Mouse (Mus musculus) 3T3-L1 (cell line): ENCODE measurements at regions not wholly inside any gene's neighbourhood (a gene's known extent, or its start where the extent isn't known, plus 50 kb on each side); places are given as distances from the start of the nearest gene placed in this dataset.
"Not testable (repeated sequence)": the region's sequence is repeated elsewhere in the genome, so short reads cannot be mapped to it uniquely, and the experiment has no call there.

ENCODE experiments used
- DNase-seq: peaks from one replicate; pipeline ENCODE4 v3.0.0-alpha.2; 2015; ENCODE audit warnings: low read depth, low spot score

GRCm38 (mm10) chr4:6600766-6601367 is 1638.0 kb downstream of the Car8 start:
- DNase-seq: no peak

- no peak for DNase-seq
Measured at GRCm38 (mm10) chr4:6596321-6596720, 1642.5 kb downstream of the Car8 start.

GRCm38 (mm10) chr4:6592890-6593289 is 1646.0 kb downstream of the Car8 start:
- not testable (repeated sequence) for DNase-seq

DNA sequence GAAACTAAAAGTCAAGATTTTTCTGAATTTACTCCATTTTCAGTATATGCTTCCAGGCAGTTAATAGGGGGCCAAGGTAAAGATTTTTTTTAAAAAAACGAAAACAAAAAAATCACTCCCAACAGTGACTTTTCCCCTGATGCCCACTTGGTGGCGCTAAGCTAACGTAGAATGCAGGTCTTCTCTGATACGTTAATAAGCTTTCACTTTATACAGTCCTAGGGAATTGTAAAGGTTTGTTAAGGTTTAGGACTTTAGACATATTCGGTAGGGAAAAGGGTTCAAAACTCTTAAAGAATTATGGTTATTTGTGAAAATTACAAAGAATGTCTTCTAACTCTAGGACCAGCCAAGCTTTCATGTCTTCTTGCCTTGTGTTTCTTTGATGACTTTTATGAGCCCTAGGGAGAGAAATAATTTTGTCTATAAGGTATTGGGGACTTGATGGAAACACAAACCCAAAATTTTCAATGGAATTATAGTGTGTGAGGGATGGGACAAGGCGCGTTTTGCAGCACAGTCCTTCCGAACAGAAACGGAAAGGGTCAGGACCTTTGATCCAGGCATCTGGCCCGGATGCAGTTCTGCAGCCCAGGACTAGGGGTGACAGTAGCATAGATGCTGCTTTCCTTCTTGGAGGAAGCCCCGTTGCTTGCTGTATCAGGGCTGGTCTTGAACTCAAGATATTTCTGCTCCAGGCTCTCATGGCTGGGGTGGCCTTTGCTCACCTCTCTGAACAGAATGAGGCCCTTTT is 1677.1 kb downstream of the Car8 start:
- DNase-seq: peak; percentile 69

GRCm38 (mm10) chr4:6539626-6540025 is 1699.2 kb downstream of the Car8 start:
- no peak for DNase-seq

DNA sequence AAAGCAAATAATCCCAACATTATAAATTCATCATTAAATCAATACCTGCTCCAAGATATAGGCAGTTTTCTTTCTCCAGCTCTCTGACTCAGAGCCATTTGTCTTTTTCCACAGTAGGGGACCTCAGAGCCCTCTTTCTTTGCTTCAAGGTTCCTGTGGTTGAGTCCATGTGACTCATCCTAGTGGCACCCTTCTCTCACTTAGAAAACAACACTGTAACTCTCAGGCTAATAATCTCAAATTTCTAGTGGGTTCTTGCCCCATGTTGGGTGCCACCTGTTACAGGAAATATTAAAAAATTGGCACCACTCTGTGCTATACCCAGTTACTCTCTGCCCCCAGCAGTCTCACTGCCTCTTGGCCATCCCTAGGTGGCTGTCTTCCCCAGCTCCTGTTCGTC is 1706.4 kb downstream of the Car8 start:
- peak; percentile 11 for DNase-seq

DNA sequence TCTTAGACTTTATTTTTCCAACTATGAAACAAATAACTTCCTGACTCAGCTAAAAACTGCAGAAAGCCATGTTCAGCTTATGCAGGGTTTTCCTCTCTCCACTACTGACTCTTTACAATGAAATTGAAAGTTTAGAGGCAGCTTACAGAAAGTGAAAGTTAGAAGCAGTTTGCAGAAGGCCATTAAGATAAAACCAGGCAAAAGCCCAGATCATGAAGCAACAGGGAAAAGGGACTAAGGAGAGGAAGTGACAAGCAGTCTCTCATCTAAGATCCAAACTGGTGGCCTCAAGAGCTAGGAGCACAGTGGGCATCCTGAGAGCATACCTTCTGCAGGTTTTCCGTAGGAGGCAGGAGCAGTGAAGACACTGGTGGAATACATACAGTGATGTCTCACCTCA is 1721.2 kb downstream of the Car8 start:
- DNase-seq: no peak

DNA sequence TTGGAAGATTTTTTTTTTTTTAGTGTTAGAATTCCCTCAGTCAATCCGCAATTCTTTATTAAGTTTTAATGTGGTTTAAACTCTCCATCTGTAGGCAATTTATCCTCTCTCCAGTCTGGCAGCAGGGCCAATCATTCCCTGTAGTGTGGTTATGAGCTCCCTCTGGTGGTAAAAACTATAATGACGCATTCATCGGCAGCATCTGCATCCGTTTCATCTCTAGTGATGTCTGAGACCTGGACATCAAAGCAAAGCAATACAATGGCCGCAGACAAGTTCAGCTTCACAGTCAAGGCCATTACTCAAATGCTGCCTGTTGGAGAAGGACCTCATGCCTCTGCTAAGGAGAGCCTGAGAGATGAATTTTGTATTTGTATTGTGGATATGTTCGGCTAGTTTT is 1721.7 kb upstream of the Impad1 start:
- DNase-seq: peak; percentile 91

DNA sequence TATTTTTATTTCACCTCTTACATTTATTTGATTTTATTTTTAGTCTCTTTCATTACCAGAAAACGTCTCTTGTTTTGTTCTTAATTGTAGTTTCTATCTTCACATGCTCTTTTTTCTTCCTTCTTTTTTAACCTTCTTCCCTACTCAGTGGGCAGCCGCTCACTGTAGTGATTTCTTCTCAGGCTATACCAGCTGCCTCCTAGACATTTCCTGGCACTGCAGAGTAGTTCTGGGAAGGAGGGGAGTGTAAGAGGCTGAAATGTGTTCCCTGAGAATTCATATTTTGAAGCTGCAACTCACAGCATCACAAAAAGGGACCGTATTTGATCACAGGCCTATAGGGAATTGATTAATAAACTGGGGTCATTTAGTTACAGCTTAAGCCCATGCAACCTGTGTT is 1720.5 kb upstream of the Impad1 start:
- DNase-seq: no peak

DNA sequence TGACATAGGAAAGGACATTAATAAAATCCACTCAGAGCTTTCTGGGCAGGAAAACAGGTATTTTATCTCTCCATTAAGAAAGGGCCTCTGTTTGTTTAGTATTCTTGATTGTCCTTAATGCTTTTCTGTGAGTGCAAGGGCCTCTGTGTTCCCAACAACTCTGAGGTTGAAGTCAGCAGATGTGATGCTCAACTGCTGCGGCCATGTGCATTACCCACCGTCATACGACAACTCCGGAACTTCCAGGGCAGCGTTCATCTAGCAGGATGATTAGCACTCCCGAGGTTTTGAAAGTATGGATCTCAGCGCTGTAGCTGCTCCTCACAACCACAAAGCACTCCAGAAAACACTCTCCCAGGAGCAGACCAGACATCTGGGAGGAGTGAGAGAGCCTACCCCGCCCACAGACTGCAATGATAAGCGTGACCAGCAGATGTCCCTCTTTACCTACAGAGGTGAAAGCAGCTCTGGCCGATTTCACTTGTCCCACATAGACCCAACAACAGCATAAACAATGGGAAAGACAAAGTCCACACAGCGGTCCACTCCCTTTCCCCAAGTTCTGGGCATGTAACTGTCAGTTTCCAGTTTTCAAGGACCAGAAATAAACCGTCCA is 1719.7 kb upstream of the Impad1 start:
- peak; percentile 87 for DNase-seq

GRCm38 (mm10) chr4:6508091-6508490 is 1714.9 kb upstream of the Impad1 start:
- no peak for DNase-seq
